Mouse (Mus musculus) midbrain, embryonic 13.5 days (tissue): ENCODE results near the gene Il1f10. TPM values are rescaled to one million over a fixed set of nuclear protein-coding genes. Genes with fewer than 3 reads are reported as not detected.
A peak's percentile ranks its signal among the peaks of the same experiment; 100 is the strongest.

Experiments
- ATAC-seq: fragments of 200-750 bp; cut with Nextera tagmentation; 2 replicates; pipeline ENCODE4 v1.8.0; 2017; ENCODE audit warnings: mild to moderate bottlenecking, moderate TSS enrichment, moderate library complexity
- H3K27ac ChIP-seq: fragments of 300-500 bp; sonication (generic); 2 replicates; pipeline ENCODE4 v1.5.1; 2015; ENCODE audit warnings: inconsistent platforms, mild to moderate bottlenecking, moderate library complexity
- H3K27me3 ChIP-seq: fragments of 300-500 bp; sonication (generic); 2 replicates; pipeline ENCODE4 v1.6.1; 2015; ENCODE audit warnings: mild to moderate bottlenecking, inconsistent platforms
- H3K36me3 ChIP-seq: fragments of 300-500 bp; sonication (generic); 2 replicates; pipeline ENCODE4 v1.6.1; 2015; ENCODE audit warnings: mild to moderate bottlenecking, inconsistent platforms
- H3K4me1 ChIP-seq: fragments of 300-500 bp; sonication (generic); replicated peaks from 2 replicates; pipeline ENCODE4 v1.6.1; 2015; ENCODE audit warnings: inconsistent platforms
- H3K4me2 ChIP-seq: fragments of 300-500 bp; sonication (generic); replicated peaks from 2 replicates; pipeline ENCODE4 v1.6.1; 2015; ENCODE audit warnings: moderate library complexity, mild to moderate bottlenecking, inconsistent platforms
- H3K4me3 ChIP-seq: fragments of 300-500 bp; sonication (generic); replicated peaks from 2 replicates; pipeline ENCODE4 v1.5.1; 2015; ENCODE audit warnings: mild to moderate bottlenecking, inconsistent platforms
- H3K9ac ChIP-seq: fragments of 300-500 bp; sonication (generic); replicated peaks from 2 replicates; pipeline ENCODE4 v1.6.1; 2015; ENCODE audit warnings: mild to moderate bottlenecking, inconsistent platforms
- H3K9me3 ChIP-seq: fragments of 300-500 bp; sonication (generic); 2 replicates; pipeline ENCODE4 v1.6.1; 2016; ENCODE audit warnings: mild to moderate bottlenecking, inconsistent platforms
- WGBS: fragments of 180-500 bp; shearing (Covaris S2); methylation state at CpG from one replicate; pipeline ENCODE4 v1.1.7; 2015; 5-methylcytosine and 5-hydroxymethylcytosine counted together
- polyA plus RNA-seq: library from polyadenylated mRNA; unstranded; fragments of >200 nt; fragmentation: Nextera tagmentation; extraction: Ambion mirVana; gene quantifications from 2 replicates; pipeline ENCODE4 v1.2.1, GENCODE M21; 2015

The Il1f10 gene
- polyA plus RNA-seq, result not detected in 2 replicates

DNA sequence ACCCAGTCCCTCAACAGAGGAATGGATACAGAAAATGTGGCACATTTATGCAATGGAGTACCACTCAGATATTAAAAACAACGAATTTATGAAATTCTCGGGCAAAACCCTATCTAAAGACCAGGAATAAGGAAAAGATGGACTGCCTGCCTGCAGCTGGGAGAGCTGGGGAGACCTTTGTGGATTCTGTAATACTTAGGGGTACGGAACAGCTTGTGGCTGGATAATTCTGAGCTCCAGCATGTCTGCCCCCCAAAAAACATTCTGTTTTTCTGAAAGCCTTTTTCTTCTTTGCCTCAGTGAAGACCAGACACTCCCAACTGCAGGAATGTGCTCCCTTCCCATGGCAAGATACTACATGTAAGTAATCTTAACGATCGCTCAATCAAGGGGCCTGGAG is at the start of gene Il1f10:
TSS of gene Il1f10 (plus strand) at position 301 of the 400 bp plus-strand sequence.
- ATAC-seq, result no peak
- no peaks in the 10 kb centered on the region for H3K9me3 ChIP-seq
- no peak within 1 kb of the TSS for H3K27ac ChIP-seq
- H3K4me2 ChIP-seq, result no peak within 1 kb of the TSS
- H3K27me3 ChIP-seq, result no peaks in the 10 kb centered on the region
- H3K9ac ChIP-seq, result no peak within 1 kb of the TSS
- no peak within 1 kb of the TSS for H3K4me3 ChIP-seq
- 91% methylated on average over 5 of the region's 5 CpGs for WGBS
- H3K4me1 ChIP-seq, result no peaks in the 10 kb centered on the region
- no peaks in the 10 kb centered on the region for H3K36me3 ChIP-seq

DNA sequence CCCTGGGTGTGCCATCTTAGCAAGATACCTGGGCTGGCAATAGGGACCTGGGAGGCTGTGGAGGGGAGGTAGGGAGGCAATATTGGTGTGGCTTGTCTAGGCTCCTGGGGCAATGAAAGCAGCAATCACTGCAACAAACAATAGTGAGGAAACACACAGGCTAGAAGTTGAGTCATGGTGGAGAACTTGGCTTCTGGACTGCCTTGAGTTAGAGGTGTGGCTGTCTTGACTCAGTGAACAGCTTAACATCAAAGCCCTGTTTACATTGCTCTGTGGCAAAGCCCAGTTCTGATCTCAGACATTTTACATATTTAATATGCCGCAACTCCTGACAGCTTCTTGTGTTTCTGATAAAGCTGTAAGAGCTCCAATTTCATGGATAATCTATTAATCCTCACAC is 23.5 kb upstream of the Il1f10 start:
- no peak overlapping the region for H3K9ac ChIP-seq
- 84% methylated on average over 1 of the region's 1 CpGs for WGBS

GRCm38 (mm10) chr2:24273619-24274018 is 17.4 kb upstream of the Il1f10 start:
- Histone ChIP-seq H3K4me3 (no peak overlapping the region), H3K27ac (no peak overlapping the region), H3K9ac (no peak overlapping the region), H3K36me3 (no peaks in the 10 kb centered on the region), H3K4me2 (no peak overlapping the region), H3K9me3 (no peaks in the 10 kb centered on the region), H3K27me3 (no peaks in the 10 kb centered on the region), H3K4me1 (no peaks in the 10 kb centered on the region)
- ATAC-seq, result no peak
- 87% methylated on average over 2 of the region's 2 CpGs for WGBS

More for the DNA sequence above, 23.5 kb upstream of the Il1f10 start:
- no peak overlapping the region for H3K4me2 ChIP-seq
- no peak overlapping the region for H3K27ac ChIP-seq
- H3K27me3 ChIP-seq, result no peaks in the 10 kb centered on the region
- ATAC-seq, result no peak
- no peaks in the 10 kb centered on the region for H3K4me1 ChIP-seq
- no peaks in the 10 kb centered on the region for H3K9me3 ChIP-seq
- no peak overlapping the region for H3K4me3 ChIP-seq
- no peaks in the 10 kb centered on the region for H3K36me3 ChIP-seq

DNA sequence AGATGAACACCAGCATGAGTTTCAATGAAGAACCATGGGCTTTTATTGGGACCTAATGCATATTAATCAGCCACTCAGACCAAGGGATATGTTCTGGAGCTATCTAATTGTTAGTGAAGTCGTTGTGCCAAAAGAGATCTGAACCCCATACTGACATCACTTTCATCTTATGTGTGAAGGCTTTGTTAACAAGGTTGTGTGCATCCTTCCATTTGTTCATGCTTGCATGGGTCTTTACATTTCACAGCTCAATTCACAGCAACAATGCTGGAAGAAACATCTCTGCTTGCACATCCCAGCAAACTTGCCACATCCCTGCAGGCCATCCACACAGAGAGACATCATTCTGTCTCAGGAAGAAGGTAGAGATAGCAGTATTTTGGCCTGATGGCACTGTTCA is 15.8 kb upstream of the Il1f10 start:
- Histone ChIP-seq H3K36me3 (no peaks in the 10 kb centered on the region), H3K4me2 (no peak overlapping the region), H3K27ac (no peak overlapping the region), H3K9ac (no peak overlapping the region), H3K4me1 (no peaks in the 10 kb centered on the region), H3K4me3 (no peak overlapping the region), H3K27me3 (no peaks in the 10 kb centered on the region), H3K9me3 (no peaks in the 10 kb centered on the region)
- ATAC-seq, result no peak
- 16% methylated on average over 1 of the region's 1 CpGs for WGBS

DNA sequence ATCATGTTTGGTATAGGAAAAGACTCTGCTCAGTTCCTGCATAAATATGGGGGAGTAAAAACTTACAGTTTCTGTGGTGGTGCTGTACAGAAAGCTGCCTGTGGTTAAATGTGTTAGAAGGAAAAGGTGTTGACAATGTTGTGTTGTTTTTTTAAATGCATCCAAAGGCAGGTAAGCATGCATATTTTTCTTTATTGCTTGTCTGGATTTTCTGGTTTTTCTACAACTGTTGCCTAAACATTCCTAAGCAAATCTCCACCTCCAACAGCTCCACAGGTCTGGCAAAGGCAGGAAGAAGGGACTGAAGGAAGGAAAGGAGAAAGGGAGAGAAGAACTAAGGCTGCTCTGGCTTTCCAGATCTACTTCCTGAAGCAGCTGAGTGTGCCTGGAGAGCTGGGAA is 14.3 kb upstream of the Il1f10 start, which contains the start of gene Il1f5:
TSS of gene Il1f5 (plus strand) at position 301 of the 400 bp plus-strand sequence.
- Histone ChIP-seq H3K27ac (no peak within 1 kb of the TSS), H3K4me1 (no peaks in the 10 kb centered on the region), H3K27me3 (no peaks in the 10 kb centered on the region), H3K4me2 (no peak within 1 kb of the TSS), H3K9ac (no peak within 1 kb of the TSS), H3K9me3 (no peaks in the 10 kb centered on the region), H3K4me3 (no peak within 1 kb of the TSS), H3K36me3 (no peaks in the 10 kb centered on the region)
- no peak for ATAC-seq

GRCm38 (mm10) chr2:24294616-24295015 is 3.6 kb downstream of the Il1f10 start:
- Histone ChIP-seq H3K4me1 (no peaks in the 10 kb centered on the region), H3K4me3 (no peak overlapping the region), H3K4me2 (no peak overlapping the region), H3K36me3 (no peaks in the 10 kb centered on the region), H3K9ac (no peak overlapping the region), H3K27ac (no peak overlapping the region), H3K9me3 (no peaks in the 10 kb centered on the region), H3K27me3 (no peaks in the 10 kb centered on the region)
- ATAC-seq, result no peak
- 49% methylated on average over 1 of the region's 1 CpGs for WGBS

DNA sequence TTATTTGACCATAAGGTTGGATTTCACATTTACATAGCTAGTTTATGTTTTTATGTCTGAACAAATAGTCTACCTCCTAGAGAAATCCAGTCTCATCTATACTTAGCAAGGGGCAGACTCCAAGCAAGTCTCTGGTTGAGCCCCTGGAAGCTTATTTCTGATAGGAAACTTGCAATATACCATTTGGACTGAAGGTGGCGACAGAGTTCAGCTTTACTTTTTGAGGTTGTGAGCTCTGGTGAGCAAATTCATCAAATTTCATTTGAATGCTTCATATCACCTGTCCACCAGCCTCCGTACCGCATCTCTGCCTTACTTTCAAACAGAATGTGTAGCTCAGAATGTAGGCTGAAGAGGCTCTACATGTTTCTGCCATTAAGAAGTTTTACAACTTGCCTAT is 5.8 kb downstream of the Il1f10 start:
- no peaks in the 10 kb centered on the region for H3K27me3 ChIP-seq
- H3K36me3 ChIP-seq, result no peaks in the 10 kb centered on the region
- no peak overlapping the region for H3K27ac ChIP-seq
- ATAC-seq, result peak; percentile 45; the same call in 1 of the 2 replicates
- WGBS, result 14% methylated on average over 3 of the region's 3 CpGs
- no peaks in the 10 kb centered on the region for H3K4me1 ChIP-seq
- H3K4me2 ChIP-seq, result no peak overlapping the region
- no peak overlapping the region for H3K9ac ChIP-seq
- H3K4me3 ChIP-seq, result no peak overlapping the region
- H3K9me3 ChIP-seq, result no peaks in the 10 kb centered on the region

GRCm38 (mm10) chr2:24311302-24312001 is 20.5 kb downstream of the Il1f10 start:
- Histone ChIP-seq H3K27ac (no peak overlapping the region), H3K27me3 (no peaks in the 10 kb centered on the region), H3K9ac (no peak overlapping the region), H3K36me3 (no peaks in the 10 kb centered on the region), H3K4me3 (no peak overlapping the region), H3K9me3 (no peaks in the 10 kb centered on the region), H3K4me1 (no peaks in the 10 kb centered on the region), H3K4me2 (no peak overlapping the region)
- ATAC-seq, result no peak
- 79% methylated on average over 6 of the region's 6 CpGs for WGBS

DNA sequence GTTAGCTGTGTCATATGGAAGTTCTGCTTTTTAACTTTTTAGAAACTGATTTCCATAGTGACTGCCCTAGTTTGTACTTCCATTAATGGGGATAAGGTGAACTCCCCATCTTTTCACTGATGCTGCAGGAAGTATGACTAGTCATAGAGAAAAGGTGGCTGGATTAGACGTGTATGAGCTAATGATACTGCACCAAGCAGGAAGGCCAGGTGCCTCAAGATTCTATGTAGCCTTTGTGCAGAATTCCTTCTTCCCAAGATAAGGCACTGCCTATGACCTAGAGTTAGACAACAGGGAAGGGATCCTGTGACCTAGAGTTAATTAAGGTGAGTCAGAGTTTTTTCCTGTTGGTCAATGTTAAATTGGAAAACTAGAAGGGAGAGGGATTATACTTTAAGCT is 25.9 kb downstream of the Il1f10 start:
- H3K27ac ChIP-seq, result no peak overlapping the region
- H3K9ac ChIP-seq, result no peak overlapping the region
- 86% methylated on average over 1 of the region's 1 CpGs for WGBS
- no peaks in the 10 kb centered on the region for H3K27me3 ChIP-seq
- no peak overlapping the region for H3K4me3 ChIP-seq
- no peaks in the 10 kb centered on the region for H3K4me1 ChIP-seq
- no peaks in the 10 kb centered on the region for H3K36me3 ChIP-seq
- no peak overlapping the region for H3K4me2 ChIP-seq
- ATAC-seq, result no peak
- no peaks in the 10 kb centered on the region for H3K9me3 ChIP-seq

DNA sequence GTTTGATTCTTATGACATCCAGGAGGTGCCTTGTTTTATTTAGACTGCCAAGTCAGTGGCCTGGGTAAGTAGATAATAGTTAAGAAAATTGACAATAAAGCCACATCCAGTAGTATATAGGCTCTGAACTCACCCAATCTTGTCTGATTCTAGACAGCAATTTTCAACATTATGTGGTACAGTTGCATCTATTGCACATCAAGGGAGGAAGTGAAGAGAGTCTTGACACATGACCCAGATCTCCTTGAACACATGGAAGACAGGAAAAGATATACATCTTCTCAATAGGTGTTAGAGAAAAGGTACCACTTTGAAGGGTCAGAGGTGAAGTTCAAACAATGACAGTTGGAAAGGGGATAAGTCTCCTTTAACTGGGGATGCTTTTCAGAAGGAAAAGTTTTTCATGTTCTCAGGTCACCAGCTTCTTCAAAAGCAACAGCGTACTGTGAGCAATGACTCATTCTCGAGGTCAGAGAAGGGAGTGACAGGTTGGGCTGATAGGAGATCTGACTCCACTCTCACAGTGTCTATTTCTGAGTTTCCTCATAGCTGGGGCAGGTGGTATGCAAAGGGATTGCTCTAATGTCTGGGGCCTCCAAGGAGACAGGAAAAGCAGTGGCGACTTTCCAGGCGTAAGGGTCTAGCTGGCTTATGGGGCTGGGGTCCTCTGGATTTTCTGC is 27.1 kb downstream of the Il1f10 start:
- Histone ChIP-seq H3K4me3 (no peak overlapping the region), H3K4me1 (no peaks in the 10 kb centered on the region), H3K27me3 (no peaks in the 10 kb centered on the region), H3K36me3 (no peaks in the 10 kb centered on the region), H3K4me2 (no peak overlapping the region), H3K9me3 (no peaks in the 10 kb centered on the region), H3K27ac (no peak overlapping the region), H3K9ac (no peak overlapping the region)
- 83% methylated on average over 4 of the region's 4 CpGs for whole genome bisulfite sequencing
- ATAC-seq, result no peak

DNA sequence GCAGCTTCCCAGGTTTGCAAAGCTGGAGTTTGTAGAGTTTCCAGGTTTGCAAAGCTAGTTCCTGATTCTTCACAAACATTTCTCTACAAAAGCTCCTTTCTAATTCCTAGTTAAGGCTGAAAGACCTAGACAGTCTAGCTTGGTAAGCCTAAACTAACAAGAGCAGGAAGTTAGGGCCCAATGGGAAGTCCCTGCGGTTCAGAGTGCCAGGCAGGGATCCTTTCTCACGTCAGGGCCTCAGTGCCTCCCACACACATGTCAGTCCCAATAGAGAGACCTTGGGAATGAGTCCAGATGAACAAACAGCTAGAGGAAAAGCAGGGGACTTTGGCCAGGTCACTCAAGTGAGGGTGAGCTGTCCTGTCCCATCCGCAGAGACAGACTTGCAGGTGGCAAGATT is 44.3 kb downstream of the Il1f10 start:
- Histone ChIP-seq H3K27ac (no peak overlapping the region), H3K4me1 (no peaks in the 10 kb centered on the region), H3K9ac (no peak overlapping the region), H3K9me3 (no peaks in the 10 kb centered on the region), H3K27me3 (no peaks in the 10 kb centered on the region), H3K4me3 (no peak overlapping the region), H3K36me3 (no peaks in the 10 kb centered on the region), H3K4me2 (no peak overlapping the region)
- ATAC-seq, result no peak
- WGBS, result 75% methylated on average over 3 of the region's 3 CpGs

GRCm38 (mm10) chr2:24336545-24336944 is 45.5 kb downstream of the Il1f10 start, which contains the start of gene Il1rn:
Gene Il1rn, plus strand, starts transcription at chr2:24336853.
- Histone ChIP-seq H3K27me3 (no peaks in the 10 kb centered on the region), H3K27ac (no peak within 1 kb of the TSS), H3K9me3 (no peaks in the 10 kb centered on the region), H3K4me3 (no peak within 1 kb of the TSS), H3K9ac (no peak within 1 kb of the TSS), H3K4me2 (no peak within 1 kb of the TSS), H3K4me1 (no peaks in the 10 kb centered on the region), H3K36me3 (no peaks in the 10 kb centered on the region)
- 82% methylated on average over 2 of the region's 2 CpGs for WGBS
- ATAC-seq, result no peak
